Mouse (Mus musculus) midbrain, postnatal 0 days (tissue): ENCODE measurements around the gene Adgb. TPM values are rescaled to one million over a fixed set of nuclear protein-coding genes. Genes with fewer than 3 reads are reported as not detected.

Source experiments
- ATAC-seq: fragments of 200-750 bp; cut with Nextera tagmentation; 2 replicates; pipeline ENCODE4 v1.8.0; 2017; ENCODE audit warnings: moderate number of reproducible peaks, mild to moderate bottlenecking, moderate TSS enrichment, moderate library complexity; ENCODE audit not compliant: low FRiP score
- DNase-seq: peaks from one replicate; pipeline ENCODE4 v3.0.0-alpha.2; 2015; ENCODE audit warnings: low spot score
- H3K27ac ChIP-seq: fragments of 300-500 bp; sonication (generic); 2 replicates; pipeline ENCODE4 v1.5.1; 2014; ENCODE audit warnings: low read depth, mild to moderate bottlenecking, low read length, mixed read lengths
- H3K27me3 ChIP-seq: fragments of 300-500 bp; sonication (generic); 2 replicates; pipeline ENCODE4 v1.6.1; 2014; ENCODE audit warnings: low read length, control low read depth, mixed read lengths; ENCODE audit not compliant: insufficient read depth
- H3K36me3 ChIP-seq: fragments of 300-500 bp; sonication (generic); 2 replicates; pipeline ENCODE4 v1.6.1; 2014; ENCODE audit warnings: low read length, control low read depth, mixed read lengths; ENCODE audit not compliant: insufficient read depth
- H3K4me1 ChIP-seq: fragments of 300-500 bp; sonication (generic); 2 replicates; pipeline ENCODE4 v1.6.1; 2014; ENCODE audit warnings: mild to moderate bottlenecking, control low read depth, antibody characterized with exemption, low read length, mixed read lengths; ENCODE audit not compliant: insufficient read depth
- H3K4me2 ChIP-seq: fragments of 300-500 bp; sonication (generic); 2 replicates; pipeline ENCODE4 v1.6.1; 2014; ENCODE audit warnings: low read depth, mild to moderate bottlenecking, low read length, mixed read lengths; ENCODE audit not compliant: poor library complexity, severe bottlenecking
- H3K4me3 ChIP-seq: fragments of 300-500 bp; sonication (generic); 2 replicates; pipeline ENCODE4 v1.5.1; 2014; ENCODE audit warnings: low read depth, mild to moderate bottlenecking, low read length, moderate library complexity
- H3K9ac ChIP-seq: fragments of 300-500 bp; sonication (generic); replicated peaks from 2 replicates; pipeline ENCODE4 v1.6.1; 2014; ENCODE audit warnings: mild to moderate bottlenecking, low read length, moderate library complexity, mixed read lengths; ENCODE audit not compliant: poor library complexity, severe bottlenecking
- H3K9me3 ChIP-seq: fragments of 300-500 bp; sonication (generic); 2 replicates; pipeline ENCODE4 v1.6.1; 2016; ENCODE audit warnings: low read length, control low read depth
- CTCF ChIP-seq: IDR thresholded peaks from 2 replicates; pipeline ENCODE4 v1.5.1; 2016; ENCODE audit warnings: antibody characterized with exemption, mild to moderate bottlenecking
- WGBS: fragments of 180-500 bp; shearing (Covaris S2); extraction: QIAGEN DNeasy Blood & Tissue Kit; methylation state at CpG from one replicate; pipeline ENCODE4 v1.1.7; 2014; 5-methylcytosine and 5-hydroxymethylcytosine counted together
- polyA plus RNA-seq: library from polyadenylated mRNA; unstranded; fragments of >200 nt; fragmentation: Nextera tagmentation; extraction: Ambion mirVana; gene quantifications from 2 replicates; pipeline ENCODE4 v1.2.1, GENCODE M21; 2015
- total RNA-seq: library from RNA; depleted of rRNA; stranded (reverse); fragments of >200 nt; gene quantifications from 2 replicates; pipeline ENCODE4 v1.2.3, GENCODE M21; 2014

Gene Adgb
- total and polyA plus RNA-seq, 2 experiments from 2014 or later: 0.33 to 0.36 TPM

DNA sequence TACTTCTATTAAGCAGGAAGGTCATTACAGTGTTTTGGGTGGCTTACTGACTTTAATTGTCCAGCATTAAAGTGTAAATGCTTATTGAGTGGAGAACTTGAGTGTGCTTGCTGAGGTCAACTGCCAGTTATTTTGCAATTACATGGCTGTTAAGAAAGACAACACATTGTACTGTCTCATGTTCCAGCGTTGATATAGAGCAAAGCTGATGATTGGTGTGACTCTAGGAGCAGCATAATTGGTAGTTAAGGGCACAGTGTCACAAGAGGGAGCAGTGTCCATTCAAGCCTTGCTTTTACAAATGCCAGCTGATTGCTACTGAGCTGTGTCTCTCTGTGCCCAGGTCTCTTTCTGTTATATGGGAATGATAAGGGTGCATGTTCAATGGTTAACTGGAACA is 97.5 kb downstream of the Adgb start:
- WGBS: 68% methylated on average over 1 of the region's 1 CpGs
- Histone ChIP-seq H3K27ac (no peak overlapping the region), H3K27me3 (no peaks in the 10 kb centered on the region), H3K4me3 (no peak overlapping the region), H3K4me1 (no peaks in the 10 kb centered on the region), H3K36me3 (no peaks in the 10 kb centered on the region), H3K4me2 (no peak overlapping the region), H3K9me3 (no peaks in the 10 kb centered on the region), H3K9ac (no peak overlapping the region)
- TF ChIP-seq CTCF: no peak
- no peak for DNase-seq
- no peak for ATAC-seq

GRCm38 (mm10) chr10:10364025-10364424 is 108.1 kb downstream of the Adgb start:
- ATAC-seq (no peak), DNase-seq (no peak)
- H3K4me2 ChIP-seq: no peak overlapping the region
- no peaks in the 10 kb centered on the region for H3K4me1 ChIP-seq
- no peak overlapping the region for H3K4me3 ChIP-seq
- WGBS: 62% methylated on average over 1 of the region's 1 CpGs
- no peak for TF ChIP-seq CTCF
- no peak overlapping the region for H3K9ac ChIP-seq
- H3K9me3 ChIP-seq: no peaks in the 10 kb centered on the region
- no peaks in the 10 kb centered on the region for H3K36me3 ChIP-seq
- H3K27ac ChIP-seq: no peak overlapping the region
- H3K27me3 ChIP-seq: no peaks in the 10 kb centered on the region

DNA sequence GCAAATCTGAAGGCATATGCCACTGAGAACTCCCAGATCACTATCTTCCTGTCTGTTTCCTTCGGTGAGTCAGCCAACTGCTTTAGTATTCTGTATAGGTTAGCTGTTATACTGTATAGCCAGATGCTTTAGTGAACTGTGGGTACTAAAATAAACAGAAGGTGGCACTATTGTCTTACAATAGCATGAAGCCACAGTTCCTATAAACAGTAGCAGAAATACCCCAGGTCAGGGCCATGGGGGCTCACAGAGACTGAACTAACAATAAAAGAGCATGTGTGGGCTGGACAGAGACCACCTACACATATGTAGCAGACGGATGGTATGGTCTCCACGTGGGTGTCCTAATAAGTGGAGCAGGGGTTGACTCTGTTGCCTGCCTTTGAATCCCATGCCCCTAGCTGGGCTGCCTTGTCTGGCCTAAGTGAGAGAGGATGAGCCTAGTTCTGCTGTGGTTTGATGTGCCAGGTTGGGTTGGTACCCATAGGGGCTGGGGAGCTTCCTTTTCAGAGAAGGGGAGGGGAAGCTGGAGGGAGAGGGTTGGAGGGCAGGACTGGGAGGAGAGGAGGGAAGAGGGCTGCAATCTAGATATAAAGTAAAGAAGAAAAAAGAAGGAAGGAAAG is 116.4 kb downstream of the Adgb start:
- TF ChIP-seq CTCF: peak; percentile 83
- Histone ChIP-seq H3K4me3 (no peak overlapping the region), H3K27ac (no peak overlapping the region), H3K4me1 (no peaks in the 10 kb centered on the region), H3K27me3 (no peaks in the 10 kb centered on the region), H3K4me2 (no peak overlapping the region), H3K9ac (no peak overlapping the region), H3K36me3 (no peaks in the 10 kb centered on the region), H3K9me3 (no peaks in the 10 kb centered on the region)
- ATAC-seq (peak; percentile 86), DNase-seq (peak; percentile 79)
- WGBS: 20% methylated on average over 3 of the region's 3 CpGs

- no peaks in the 10 kb centered on the region for H3K36me3 ChIP-seq
- ATAC-seq (no peak), DNase-seq (no peak)
- H3K4me2 ChIP-seq: no peak overlapping the region
- no peak overlapping the region for H3K27ac ChIP-seq
- 85% methylated on average over 3 of the region's 3 CpGs for WGBS
- H3K9ac ChIP-seq: no peak overlapping the region
- H3K4me3 ChIP-seq: no peak overlapping the region
- H3K4me1 ChIP-seq: no peaks in the 10 kb centered on the region
- H3K27me3 ChIP-seq: no peaks in the 10 kb centered on the region
- no peaks in the 10 kb centered on the region for H3K9me3 ChIP-seq
- no peak for TF ChIP-seq CTCF
Measured at GRCm38 (mm10) chr10:10352184-10352583, 119.9 kb downstream of the Adgb start.

GRCm38 (mm10) chr10:10350550-10350949 is 121.6 kb downstream of the Adgb start:
- Histone ChIP-seq H3K4me2 (no peak overlapping the region), H3K9me3 (no peaks in the 10 kb centered on the region), H3K27ac (no peak overlapping the region), H3K36me3 (no peaks in the 10 kb centered on the region), H3K4me1 (no peaks in the 10 kb centered on the region), H3K4me3 (no peak overlapping the region), H3K9ac (no peak overlapping the region), H3K27me3 (no peaks in the 10 kb centered on the region)
- DNase-seq: no peak
- 88% methylated on average over 3 of the region's 3 CpGs for WGBS
- ATAC-seq: no peak
- TF ChIP-seq CTCF: no peak

- H3K4me3 ChIP-seq: no peak overlapping the region
- no peak overlapping the region for H3K4me2 ChIP-seq
- no peak overlapping the region for H3K27ac ChIP-seq
- H3K27me3 ChIP-seq: no peaks in the 10 kb centered on the region
- ATAC-seq (no peak), DNase-seq (no peak)
- no peak overlapping the region for H3K9ac ChIP-seq
- no peak for TF ChIP-seq CTCF
- H3K4me1 ChIP-seq: no peaks in the 10 kb centered on the region
- no peaks in the 10 kb centered on the region for H3K36me3 ChIP-seq
- 96% methylated on average over 3 of the region's 3 CpGs for WGBS
- no peaks in the 10 kb centered on the region for H3K9me3 ChIP-seq
Measured at GRCm38 (mm10) chr10:10343930-10344329, 128.2 kb downstream of the Adgb start.
